Mouse (Mus musculus) cerebellum, postnatal 14 days (tissue): ENCODE measurements around the gene Arl5a.

Experiments used
- DNase-seq, 2 experiments: peaks; one replicate each; pipeline ENCODE4 v3.0.0; 2021; ENCODE audit warnings: mixed read lengths in 2 of 2

Arl5a gene

DNA sequence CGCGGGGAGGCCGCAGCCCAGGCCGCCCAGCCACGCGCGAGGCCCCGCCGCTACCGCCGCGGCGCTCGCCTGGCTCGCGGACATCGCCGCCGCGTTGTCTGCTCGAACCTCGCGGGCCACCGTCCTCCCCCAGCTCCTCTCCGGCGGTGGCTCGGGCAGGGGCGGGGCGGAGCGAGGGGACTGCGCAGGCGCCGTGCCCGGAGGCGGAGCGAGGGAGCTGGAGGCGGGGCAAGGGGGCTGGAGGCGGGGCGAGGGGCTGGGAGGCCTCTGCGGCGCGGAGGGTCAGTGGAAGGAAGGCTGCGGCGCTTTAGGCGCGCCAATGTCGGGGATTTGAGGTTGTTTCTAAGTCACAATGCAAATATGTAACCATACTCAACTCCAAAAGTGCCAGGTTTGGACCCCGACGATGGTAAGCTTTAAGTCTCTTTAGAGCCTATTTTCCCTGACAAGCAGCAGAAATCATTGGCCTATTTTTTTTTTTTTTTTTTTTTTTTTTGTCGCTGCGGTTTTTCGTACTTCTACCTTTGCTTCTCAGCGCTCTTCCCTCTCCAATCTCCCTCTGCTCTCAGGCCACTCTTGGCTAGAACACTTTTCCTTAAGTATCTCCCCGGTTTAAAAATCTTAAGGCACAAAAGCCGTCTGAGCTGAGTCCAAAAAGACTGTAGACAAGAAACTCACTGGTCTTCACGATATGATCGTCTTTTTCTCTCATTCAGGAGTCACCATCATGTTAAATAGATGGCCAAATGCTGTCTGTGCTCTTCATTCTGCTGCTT, at the start of gene Arl5a:
Arl5a (minus strand) TSS at position 155 of the 776 bp plus-strand sequence.
- peak; percentile 99 for DNase-seq

DNA sequence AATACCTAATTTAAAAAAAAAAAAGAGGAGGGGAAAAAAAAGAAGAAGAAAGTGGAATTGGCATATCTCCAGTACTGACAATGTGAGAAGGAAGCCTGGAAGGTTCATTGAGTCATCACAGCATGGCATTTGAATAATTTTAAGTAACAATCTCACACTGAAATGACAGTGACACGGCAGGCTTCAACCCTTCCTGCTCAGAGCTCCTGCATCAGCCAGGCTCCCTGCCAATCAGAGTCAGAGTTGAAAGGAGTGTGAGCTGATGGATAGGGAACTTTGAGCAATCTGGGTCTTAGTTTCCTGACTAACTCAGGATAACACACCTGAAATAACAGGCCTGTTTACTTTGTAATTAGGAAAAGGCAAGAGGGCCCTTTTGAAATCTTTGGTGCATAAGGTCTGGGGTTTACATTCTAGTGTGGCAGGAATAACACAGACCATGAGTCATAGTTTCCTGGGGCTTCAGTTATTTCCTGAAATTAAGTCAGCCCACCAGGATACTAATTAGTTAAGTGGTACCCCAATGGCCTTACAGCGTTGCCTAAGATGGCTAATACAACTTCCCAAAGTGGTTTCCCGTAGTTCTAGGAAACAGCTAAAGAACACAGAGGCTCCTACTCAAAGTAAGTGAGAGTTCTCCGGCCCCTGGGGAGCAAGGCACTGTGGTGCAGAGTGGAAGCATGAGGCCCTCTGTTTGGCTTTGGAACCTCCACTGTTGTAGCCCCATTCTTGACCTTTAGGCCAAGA, 47.0 kb upstream of the Arl5a start:
- DNase-seq: no peak

DNA sequence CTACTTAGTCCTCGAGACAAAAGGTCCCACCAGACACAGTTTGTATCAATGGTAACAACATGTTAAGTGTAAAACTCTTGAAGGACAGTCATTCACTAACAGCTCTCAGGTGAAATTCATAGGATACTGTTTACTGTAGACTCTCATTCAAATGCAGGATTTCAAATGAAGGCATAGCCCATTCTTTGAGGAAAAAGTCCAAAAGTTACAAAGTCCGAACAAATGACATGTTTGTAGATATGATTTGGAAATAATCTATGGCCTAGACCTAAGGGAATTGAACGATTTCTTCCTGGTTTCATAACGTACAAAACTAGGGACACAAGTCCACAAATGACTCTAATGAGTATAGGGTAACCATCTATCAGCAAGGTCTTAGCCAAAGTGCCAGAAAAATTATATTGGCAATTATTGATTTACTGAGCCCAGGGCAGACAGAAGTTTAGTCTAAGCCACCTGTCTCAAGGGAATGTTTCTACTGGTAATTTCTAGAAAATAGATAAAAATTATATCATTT, 45.4 kb upstream of the Arl5a start:
- no peak for DNase-seq

DNA sequence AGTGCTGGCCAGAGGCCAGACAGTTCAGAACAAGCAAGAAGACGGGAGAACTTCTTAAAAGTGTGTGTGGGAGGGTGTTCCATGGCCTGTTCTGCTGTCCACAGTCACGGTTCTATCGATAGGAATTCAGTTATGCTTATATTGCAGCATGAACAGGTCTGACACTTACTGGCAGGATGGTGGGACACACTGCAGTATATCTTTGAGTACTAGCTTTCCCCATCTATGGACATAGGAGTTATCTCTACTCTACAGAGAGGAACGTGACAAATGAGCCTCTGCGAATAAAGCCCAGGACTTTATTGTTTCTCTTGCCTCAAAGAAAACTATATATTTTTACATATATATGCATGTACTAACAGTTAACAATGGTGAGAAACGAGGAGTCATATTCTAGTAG, 42.9 kb upstream of the Arl5a start:
- DNase-seq: no peak

DNA sequence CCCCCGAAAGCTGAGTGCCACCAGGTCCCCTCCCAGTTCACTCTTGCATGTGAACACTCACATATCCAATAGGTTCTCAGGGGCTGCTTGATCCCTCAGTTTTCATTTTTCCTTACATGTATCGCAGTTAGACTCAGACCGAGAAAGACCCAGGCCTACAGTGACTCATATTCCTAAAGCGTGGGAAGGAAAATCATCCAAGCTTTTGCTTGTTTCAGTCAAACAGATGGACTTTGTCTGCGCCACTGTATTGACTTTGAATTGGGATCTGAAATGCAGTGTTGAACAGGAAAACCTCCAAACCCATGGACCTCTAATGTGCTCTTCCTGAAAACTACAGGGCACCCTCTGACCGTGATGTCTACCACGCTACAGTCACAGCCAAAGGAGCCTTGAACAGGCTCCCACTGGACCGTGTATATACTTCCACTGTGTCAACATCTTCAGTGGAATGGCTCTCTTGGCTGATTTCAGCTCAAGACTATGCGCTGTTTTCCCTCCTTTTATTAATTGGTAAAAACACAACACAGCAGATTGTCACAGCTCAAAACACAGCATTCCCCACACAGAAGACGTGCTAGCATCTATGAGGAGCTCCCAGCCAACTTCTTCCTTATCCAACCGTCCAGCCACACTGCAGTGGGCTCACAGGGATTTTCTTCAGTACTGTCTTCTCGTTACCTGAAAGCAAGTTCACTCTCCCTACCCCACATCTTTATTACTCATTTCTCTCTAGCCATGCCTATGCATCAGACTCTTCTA, 36.7 kb upstream of the Arl5a start:
- no peak for DNase-seq

DNA sequence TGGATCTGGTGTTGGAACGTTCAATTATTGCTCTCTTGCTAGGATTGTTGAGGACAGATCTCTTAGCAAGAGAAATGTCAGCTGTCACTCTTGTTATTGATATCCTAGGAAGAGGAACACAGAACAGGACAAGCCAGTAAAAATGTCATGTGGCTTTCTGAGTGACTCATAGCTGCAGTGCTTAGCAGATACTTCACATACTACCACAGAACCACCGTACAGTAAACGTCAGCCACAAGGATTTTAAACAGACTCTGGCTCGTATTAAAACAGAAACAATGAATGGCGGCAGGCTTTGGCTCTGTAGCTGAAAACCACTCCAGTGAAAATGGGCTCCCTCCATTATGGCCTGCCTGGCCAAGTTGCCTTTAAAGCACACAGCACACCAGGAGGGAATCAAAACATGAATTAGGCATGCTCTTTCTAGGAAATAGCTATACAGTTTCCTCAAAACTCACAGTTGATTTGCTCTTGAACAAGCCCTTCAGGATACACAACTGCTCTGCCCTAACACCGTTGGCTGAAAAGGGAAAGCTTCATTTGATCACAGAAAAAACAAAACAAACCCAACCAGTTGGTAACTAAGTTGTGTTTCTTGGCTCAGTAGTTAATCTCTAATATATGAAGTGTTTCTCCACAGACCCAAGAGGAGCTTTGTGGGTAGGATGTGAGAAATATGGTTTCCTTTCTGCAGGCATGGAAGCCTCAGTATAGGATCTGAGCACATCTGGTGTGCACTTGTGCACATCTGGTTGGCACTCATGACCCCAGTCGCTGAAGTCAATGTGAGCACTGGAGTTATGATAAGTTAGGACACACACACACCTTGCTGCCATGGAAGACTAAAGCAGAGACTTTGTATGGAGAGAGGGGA, 31.1 kb upstream of the Arl5a start:
- DNase-seq: no peak

DNA sequence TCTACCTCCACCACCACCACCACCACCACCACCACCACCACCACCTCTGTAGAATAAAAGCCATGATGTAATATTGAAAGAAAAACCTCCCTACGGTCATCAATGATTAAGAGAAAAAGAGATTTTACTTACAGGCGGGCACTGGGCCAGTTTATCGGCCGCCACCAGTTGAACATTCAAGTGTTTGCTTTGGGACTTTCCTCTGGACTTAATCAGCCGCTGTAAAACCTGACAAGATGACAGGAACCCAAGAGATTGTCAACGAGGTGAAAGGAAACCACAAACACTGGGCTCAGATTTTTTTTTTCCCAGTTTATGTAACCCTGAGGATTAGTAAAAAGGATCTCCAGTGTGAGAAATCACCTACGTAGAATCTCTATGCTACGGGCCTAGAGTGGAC, 25.1 kb upstream of the Arl5a start:
- no peak for DNase-seq

DNA sequence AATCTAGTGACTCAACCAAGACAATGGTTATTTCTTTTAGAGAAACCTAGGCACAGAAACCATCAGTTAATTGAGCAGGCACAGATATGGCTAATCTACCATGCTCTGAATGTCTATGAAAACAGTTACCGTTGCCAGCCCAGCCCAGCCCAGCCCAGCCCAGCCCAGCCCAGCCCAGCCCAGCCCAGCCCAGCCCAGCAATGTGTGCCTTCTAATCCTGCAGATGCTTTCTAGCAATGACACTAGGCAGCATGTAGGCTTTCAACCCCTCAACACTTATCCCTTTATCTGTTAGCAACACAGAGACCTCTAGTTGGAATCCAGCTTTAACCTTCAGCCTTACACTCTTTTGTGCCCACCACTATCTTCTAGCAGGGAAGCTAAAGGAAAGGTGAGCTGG, 24.2 kb upstream of the Arl5a start:
- no peak for DNase-seq

DNA sequence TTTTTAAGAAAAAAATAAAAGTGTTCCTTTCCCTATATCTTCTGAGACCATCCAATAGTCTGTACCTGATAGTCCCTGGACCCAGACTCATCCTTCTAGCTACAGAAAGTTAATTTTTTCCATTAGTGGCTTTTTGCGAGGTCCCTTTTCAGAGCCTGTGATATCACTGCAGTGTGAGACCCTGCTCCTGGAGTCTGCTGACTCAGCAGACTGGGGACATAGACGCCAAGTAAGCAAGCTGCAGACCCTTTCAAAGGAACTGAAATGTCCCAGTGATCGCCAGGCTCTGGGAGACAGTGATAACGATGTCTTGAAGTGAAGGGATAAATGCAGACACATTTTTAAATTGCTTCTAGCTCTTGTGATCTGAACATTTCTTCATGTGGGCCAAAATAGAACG, 21.9 kb upstream of the Arl5a start:
- no peak for DNase-seq

DNA sequence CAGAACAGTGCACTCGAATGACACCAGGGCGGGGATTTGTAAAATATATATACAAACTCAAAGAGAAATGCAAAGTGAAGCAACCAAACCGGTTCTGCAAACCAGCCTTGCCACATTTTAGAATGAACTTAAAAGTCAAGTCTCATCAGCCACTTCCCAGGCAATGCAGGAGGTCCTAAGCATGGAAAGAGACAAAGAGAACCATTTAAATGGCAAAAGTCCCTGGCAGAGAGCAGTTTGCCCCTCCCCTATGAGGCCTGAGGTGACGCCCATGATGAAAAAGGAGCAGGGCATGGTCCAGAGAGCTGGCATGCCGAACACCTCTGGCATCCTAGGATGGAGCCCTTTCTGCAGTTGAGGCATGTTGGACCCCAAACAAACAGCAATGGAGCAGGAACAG, 17.4 kb upstream of the Arl5a start:
- DNase-seq: no peak

DNA sequence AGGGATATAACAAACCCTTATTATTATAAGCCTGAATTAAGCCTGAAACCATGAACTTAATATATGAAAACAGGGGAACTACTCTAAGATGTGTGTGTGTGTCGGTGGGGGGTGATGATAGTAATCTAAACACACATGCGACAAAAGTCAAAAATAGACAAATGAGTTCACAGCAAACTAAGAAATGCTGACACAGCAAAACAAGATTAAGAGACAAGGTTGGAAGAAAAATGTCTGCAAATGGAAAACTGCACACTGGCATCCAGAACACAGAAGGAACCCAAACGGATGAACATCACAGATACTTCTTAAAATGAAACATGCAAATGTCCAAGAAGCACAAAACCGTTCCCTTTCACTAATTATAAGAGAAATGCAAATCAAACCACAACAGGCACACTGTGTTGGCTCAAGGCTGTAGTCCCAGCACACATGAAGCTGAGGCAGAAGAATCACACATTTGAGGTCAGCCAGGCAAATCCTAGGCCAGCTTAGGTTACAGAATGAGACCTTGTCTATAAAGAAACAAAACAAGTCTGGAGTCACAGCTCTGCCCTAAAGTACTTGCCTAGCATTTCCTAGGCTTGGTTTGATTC, 15.8 kb upstream of the Arl5a start:
- DNase-seq: no peak

DNA sequence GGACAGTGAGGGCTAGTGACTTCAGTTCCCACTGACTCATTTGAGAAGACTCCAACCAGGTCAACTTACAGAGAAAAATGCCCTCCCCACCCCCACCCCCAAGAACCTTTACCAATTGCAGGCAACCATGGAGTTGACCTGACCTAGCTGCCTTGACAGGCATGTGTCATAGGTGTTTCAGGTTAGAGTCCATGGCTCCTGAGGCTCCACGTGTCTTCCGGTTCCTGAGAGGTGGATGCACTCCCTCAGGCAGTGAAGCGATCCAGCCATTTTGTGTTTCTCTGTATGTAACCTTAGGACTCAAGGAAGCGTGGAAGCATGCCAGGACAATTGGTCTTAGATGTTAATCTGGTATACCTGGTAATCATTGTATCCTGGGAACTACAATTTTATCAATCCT, 13.7 kb upstream of the Arl5a start:
- DNase-seq: no peak

DNA sequence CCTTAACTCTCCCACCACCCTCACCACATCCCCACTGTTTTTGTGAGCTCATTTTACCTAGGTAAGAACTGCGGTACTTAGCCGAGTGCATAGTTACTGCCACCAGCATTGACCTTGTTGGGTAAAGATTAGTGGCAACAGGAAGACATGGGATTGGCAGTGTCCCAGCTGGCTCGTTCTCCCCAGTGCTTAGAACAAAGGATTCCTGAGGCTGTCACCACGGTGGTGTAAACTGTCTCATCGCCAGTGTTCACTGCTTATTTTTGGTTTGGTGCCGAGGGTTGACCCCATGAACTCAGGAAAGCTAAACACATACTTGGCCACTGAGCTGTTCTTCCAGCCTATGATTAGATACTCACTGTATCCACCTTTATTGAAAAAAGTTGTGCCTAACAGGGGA, 13.3 kb upstream of the Arl5a start:
- peak; percentile 65 to 75 for DNase-seq

DNA sequence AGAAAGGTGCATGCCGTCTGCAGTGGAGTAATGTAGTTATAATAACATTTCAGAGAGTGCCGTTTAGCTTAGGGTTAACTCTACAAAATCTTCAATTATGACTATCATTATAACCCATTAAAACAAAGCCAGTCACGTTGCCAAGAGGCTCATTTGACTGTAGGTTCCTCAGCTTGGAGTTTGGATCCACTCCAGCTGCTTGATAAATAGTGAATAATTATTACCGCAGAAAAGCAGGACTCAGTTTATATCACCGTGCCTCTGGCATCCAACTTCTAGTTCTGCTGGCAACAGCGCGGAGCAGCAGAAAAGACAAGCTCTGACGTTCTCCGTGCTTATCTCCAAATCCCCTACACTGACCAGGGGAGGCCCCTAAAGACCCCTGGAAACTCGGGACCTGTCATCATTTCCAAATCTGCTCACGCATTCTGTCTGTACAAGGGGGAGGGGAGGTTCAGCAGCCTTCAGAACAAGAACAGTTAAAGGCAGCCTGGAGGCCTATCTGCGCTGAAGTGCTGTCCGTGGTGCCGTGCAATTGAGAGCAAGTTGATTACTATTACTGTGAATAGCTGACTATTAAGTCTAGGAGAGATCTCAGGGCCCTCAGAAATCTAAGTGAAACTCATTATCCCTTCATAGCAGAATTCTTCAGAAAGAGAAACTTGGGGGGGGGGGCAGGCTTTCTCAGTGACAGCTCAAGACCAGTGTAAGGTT, 11.4 kb upstream of the Arl5a start:
- DNase-seq: no peak

DNA sequence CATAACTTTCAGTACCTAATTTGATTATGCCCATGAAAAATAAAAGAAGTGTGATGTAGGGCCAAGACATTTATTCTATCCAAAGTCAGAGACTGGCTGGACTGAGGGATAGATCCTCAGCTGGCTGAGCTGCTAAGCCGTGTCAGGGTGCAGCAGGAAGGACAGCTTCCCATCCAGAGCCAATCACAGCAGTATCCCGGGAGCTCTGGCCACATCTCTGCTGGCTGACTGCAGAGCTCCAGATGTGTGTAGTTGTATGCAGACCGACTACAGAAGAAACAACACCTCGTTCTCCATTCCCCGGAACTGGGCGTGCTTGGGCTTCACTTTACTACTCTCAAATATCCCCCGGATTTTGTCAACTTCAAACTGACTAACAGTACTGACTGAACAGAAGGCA, 8.7 kb upstream of the Arl5a start:
- no peak for DNase-seq

DNA sequence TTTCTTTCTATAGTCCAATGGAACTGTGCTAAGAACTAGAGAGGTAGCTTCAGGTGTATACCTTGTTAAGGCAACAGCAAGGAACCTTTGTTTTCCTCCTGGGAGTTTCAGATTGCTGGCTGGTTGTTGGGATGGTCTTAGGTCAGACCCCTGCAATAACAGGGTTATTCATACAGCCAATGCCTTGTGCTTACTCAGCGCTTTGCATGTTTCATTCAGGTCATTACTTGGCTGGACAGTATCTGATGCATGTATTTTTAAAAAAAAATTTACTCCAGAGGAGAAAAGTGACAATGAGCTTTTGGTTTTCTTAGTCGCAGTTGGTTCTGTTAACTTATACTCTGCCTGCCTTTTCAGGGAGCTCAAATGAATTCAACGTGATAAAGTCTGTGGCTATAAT, 2.7 kb upstream of the Arl5a start:
- no peak for DNase-seq

DNA sequence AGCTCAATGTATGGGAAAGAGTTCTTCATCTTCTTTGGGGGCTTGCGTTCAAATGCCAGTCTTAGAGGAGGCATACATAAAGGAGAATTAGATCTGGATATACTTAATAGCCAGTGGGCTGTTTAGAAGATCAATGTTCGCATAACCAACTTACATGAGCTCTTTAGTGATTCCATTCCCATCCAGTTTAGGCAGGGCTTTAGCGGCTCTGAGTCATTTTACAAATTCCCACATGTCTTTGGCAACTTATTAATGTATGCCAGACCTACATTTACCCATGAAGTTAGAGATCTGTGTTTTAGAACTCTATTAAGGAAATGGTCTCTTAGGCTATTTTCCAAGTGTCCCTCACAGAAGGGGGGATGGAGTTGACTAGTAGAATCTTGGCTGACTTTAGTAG, 1.3 kb upstream of the Arl5a start:
- no peak for DNase-seq

DNA sequence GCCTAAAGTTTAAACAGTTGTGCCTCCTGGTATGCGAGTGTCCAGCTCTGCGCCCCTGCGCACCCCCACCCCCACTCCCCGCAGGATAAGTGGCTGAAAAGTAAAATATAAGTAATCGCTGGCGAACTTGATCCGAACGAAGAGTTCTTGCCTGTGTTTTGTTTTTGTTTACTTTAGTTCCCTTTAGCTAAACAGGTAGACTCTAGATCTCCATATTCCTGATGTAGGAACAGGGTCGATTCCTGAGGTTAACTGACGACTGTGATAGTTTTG, 758 bp upstream of the Arl5a start:
- peak in 1 of 2 experiments; percentile 26 for DNase-seq

DNA sequence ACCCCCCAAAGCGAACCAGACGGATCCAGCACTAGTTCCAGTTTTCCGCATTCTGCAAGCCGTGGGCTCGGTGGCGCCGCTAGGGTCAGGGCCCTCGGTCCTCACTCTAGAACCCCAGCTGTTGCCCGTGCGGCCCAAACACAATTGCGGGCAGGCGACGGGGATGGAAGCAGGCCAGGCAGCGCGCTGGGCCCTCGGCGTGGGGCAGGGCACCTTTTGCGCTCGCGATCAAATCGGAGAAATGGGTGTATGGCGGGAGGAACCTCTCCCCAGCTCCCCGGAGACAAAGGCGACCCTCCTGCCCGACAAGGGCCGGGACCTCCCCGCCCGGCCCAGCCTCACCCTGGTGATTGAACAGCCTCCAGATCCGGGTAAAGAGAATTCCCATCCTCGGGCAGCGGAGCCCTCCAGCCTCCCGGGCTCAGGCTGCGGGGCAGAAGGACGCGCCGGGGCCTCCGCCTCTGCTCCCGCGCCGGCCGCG, 413 bp downstream of the Arl5a start:
- peak in 1 of 2 experiments; percentile 77 for DNase-seq

DNA sequence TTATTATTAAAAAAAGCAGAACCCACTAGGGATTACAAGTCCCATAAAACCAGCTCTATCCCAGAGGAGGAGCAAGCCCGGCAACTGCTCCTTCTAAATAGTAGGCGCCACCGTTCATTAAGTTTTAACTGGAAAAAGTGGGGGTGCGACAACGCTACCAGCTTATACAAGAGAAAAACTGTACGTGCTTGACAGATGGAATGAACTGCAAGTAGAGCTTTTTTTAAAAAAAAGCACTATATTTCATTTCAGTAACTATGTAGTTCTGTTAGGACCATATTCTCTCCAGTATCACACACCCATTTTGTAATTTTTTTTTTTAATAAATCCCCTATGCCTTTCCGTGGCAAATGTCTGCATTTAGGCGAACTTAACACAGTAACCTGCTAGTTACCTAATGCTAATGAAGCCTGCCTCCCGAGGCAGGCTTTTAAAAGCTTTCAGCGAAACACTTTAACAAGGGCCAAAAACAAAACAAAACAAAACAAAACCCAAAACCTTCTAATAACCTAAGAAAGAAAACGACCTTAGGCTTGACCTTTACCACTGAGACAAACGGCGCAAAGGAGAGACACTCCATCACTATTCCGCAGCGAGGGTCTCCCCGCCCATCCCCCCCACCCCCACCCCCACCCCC, 972 bp downstream of the Arl5a start:
- peak in 1 of 2 experiments; percentile 34 for DNase-seq
